Mouse (Mus musculus) CH12.LX (cell line): ENCODE measurements around the gene Susd3.

Experiments
- CHD1 ChIP-seq: IDR thresholded peaks from 2 replicates; pipeline ENCODE4 v1.6.1; 2012; ENCODE audit warnings: low read depth, low read length, improper control_type of control experiment, inconsistent platforms
- CTCF ChIP-seq, 2 experiments: IDR thresholded peaks in 1 of 2; conservative IDR thresholded peaks in 1 of 2; 2 replicates each; pipeline ENCODE4 v1.5.1; 2011 to 2012; ENCODE audit warnings: low read depth in 2 of 2, low read length in 2 of 2, improper control_type of control experiment in 1 of 2, inconsistent platforms in 1 of 2, mild to moderate bottlenecking in 1 of 2, moderate library complexity in 1 of 2
- ETS1 ChIP-seq: conservative IDR thresholded peaks from 2 replicates; pipeline ENCODE4 v1.6.1; 2012; ENCODE audit warnings: low read depth, mild to moderate bottlenecking, inconsistent platforms, low read length, improper control_type of control experiment, moderate library complexity
- POLR2A ChIP-seq: IDR thresholded peaks from 2 replicates; pipeline ENCODE4 v1.6.1; 2011; ENCODE audit warnings: low read depth, mild to moderate bottlenecking, improper control_type of control experiment, low read length
- POLR2AphosphoS2 ChIP-seq: IDR thresholded peaks from 2 replicates; pipeline ENCODE4 v1.6.1; 2011; ENCODE audit warnings: low read depth, low read length, improper control_type of control experiment

- no peak for TF ChIP-seq CHD1
- TF ChIP-seq CTCF (conservative IDR thresholded peaks at IDR 0.05 in 1 of 2, IDR thresholded peaks at IDR 0.05 in 1 of 2; ENCODE audit: low read depth in 2 of 2, low read length in 2 of 2): no peak
- no peak for TF ChIP-seq POLR2A
- TF ChIP-seq ETS1: no peak
- no peak for TF ChIP-seq POLR2AphosphoS2
Measured at GRCm38 (mm10) chr13:49202556-49202955, 46.0 kb downstream of the Susd3 start.
